Mouse (Mus musculus): ENCODE data around the gene Tpsb2.

The Tpsb2 gene

GRCm38 (mm10) chr17:25407352-25407751 is 41.2 kb downstream of the Tpsb2 start:
- DNase-seq (ENCODE audit: low spot score): no peak

DNA sequence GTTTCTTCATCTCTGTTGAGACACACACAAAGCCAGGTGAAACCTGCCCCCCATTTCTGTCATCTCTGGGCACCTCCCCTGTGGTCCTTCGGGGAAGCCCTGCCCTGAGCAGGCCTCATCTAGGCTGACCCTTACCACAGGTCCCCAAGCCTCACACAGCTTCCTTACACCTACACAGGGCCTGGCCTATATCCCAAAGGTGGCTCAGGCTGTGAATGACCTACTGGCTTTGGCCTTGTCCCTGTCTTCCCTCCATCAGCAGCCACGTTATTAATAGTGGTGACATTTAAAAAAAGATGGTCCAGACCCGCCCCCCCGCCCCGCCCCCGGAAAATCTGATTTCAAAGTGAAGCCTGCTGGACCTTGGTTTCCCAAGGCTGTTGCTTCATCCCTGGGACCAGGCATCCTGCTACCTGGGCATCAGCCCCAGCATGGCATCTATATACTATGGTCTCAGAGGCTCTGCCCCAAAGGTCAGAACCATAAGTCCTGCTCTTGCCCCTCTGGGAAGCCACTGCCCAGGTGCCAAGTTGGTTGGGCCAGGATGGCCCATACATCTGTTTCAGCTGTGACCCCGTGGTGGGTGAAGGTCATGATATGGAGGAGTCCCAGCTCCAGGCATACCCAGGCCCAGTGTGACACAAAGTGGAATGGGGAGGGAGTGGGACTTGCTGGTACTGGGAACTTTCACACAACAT is 42.3 kb downstream of the Tpsb2 start:
- no peak for DNase-seq (ENCODE audit: low spot score)

DNA sequence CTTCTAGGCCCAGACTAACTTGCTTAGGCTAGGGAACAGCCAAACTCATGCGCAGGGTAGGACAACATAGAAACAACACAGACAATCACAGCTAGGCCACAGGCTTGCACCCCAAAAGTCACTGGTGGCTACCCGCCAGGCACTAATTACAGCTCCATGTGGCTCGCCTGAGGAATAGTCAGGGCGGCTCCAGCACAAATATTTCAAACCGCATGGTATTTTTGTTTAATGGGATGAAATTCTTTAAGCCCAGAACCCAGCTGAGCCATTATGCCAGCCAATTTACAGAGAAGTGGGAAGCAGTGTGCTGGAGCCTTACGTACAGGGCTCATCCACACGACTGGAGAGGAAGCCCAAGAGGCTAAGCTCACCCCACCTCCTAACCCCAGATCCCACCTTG is 43.5 kb downstream of the Tpsb2 start:
- DNase-seq (ENCODE audit: low spot score): no peak

GRCm38 (mm10) chr17:25410180-25410579 is 44.1 kb downstream of the Tpsb2 start:
- DNase-seq (ENCODE audit: low spot score): no peak

DNA sequence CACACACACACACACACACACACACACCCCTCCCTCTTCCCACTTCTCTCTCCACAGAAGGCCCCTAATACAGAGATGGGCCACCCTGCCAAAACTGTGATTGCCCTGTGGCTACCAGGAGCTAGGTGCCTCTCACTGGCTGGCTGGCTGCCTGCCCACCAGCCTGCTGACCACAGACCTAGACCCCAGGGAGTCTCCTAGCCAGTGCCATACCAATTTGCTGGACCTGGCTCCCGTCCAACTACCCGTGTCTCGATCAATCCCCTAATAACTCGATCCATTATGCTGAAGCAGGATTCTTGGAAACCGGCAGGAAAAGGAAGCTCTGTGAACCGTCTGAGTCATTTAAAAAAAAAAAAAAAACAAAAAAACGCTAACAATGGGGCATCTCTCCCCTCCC is 44.7 kb downstream of the Tpsb2 start:
- no peak for DNase-seq (ENCODE audit: low spot score)

GRCm38 (mm10) chr17:25411251-25411650 is 45.1 kb downstream of the Tpsb2 start:
- DNase-seq (ENCODE audit: low spot score): no peak

GRCm38 (mm10) chr17:25414209-25414608 is 48.1 kb downstream of the Tpsb2 start:
- no peak for DNase-seq (ENCODE audit: low spot score)

- DNase-seq (ENCODE audit: low spot score): no peak
These were observed 48.8 kb downstream of the Tpsb2 start for GRCm38 (mm10) chr17:25414917-25415316.

GRCm38 (mm10) chr17:25415421-25415913 is 49.4 kb downstream of the Tpsb2 start:
- no peak for DNase-seq (ENCODE audit: low spot score)

- DNase-seq (ENCODE audit: low spot score): no peak
These were observed 50.1 kb downstream of the Tpsb2 start for GRCm38 (mm10) chr17:25416219-25416618.

- no peak for DNase-seq (ENCODE audit: low spot score)
These were observed 51.9 kb downstream of the Tpsb2 start for GRCm38 (mm10) chr17:25417990-25418389.
